Mouse (Mus musculus) layer of hippocampus, postnatal 25 days (tissue): ENCODE measurements around the gene Smad9. TPM values are rescaled to one million over a fixed set of nuclear protein-coding genes. Genes with fewer than 3 reads are reported as not detected.
A peak's percentile ranks its signal among the peaks of the same experiment; 100 is the strongest.

ENCODE experiments used
- DNase-seq, 2 experiments: peaks; one replicate each; pipeline ENCODE4 v3.0.0; 2022; ENCODE audit warnings: mixed read lengths in 2 of 2, low spot score in 1 of 2; ENCODE audit errors: extremely low spot score in 1 of 2
- total RNA-seq, 2 experiments: library from RNA; stranded (reverse); gene quantifications; 2 replicates each; pipeline ENCODE4 v1.2.3; 2021

Gene Smad9
- total RNA-seq, 2 experiments from 2014 or later = 5.9 to 6.0 TPM

DNA sequence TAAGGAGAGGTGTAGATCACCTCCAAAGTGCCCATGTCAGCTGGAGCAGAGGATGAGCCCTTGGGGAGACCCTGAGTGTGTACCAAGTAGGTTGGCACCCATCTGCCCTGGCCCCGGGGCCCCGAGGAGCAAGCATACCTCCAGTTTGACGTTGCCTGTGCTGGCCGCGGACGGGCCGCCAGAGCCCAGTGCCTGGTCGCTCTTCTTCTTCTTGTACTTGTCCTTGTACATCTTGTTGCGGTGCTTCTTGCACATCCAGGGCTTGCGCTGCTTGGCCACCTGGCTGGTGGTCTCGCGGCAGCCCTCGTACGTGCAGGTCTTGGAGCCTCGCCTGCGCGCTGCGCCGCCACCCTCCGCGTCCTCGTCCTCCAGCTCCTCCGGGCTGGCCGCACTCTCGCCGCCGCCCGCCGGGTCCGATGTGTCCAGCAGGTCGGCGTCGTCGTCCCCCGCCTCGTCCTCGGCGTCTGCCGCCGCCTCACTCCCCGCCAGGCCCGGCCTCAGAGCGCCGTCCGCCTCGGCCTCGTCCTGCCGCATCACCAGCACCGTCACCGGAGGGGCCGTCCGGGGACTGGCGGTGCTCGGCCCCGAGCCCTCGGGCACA lies 51.8 kb downstream of the Smad9 start:
- DNase-seq = peak; percentile 25 to 38

DNA sequence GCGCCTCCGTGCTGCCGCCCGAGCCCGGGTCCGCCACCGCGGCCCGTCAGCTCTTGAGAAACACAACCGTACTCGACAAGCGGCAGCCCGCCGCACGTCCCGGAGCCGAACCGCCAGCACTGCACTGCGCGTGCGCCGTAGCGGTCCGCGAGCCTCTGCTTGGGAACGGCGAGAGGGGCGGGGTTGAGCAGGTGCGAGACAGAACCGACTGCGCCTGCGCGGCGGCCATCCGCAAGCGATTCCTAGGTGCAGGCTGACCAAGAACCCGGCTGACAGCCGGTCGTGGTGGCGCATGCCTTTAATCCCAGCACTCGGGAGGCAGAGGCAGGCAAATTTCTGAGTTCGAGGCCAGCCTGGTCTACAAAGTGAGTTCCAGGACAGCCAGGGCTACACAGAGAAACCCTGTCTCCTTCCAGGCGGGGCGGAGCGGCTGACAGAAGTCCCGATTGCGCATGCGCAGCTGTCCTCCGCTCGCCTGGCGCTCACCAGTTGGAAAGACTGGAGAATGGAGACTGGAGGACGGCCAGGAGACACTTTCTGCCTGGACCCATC lies 52.4 kb downstream of the Smad9 start, which contains the start of gene Rfxap:
Gene Rfxap (minus strand): TSS at position 126 of the 552 bp plus-strand sequence.
- DNase-seq = peak; percentile 92 to 94

DNA sequence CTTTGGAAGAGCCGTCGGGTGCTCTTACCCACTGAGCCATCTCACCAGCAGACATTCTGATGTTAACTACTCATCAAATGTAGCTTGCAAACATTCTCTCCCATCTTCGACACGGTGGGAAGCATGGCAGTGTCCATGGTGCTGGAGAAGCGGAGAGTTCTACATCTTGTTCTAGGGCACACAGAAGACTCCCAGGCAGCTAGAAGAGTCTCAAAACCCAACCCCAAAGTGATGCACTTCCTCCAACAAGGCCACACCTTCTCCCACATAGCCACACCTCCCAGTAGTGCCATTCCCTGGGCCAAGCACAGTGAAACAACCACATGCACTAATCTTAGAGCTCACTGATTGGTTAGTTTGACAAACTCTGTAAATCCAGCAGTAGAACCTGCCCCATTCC lies 53.7 kb downstream of the Smad9 start:
- no peak for DNase-seq

DNA sequence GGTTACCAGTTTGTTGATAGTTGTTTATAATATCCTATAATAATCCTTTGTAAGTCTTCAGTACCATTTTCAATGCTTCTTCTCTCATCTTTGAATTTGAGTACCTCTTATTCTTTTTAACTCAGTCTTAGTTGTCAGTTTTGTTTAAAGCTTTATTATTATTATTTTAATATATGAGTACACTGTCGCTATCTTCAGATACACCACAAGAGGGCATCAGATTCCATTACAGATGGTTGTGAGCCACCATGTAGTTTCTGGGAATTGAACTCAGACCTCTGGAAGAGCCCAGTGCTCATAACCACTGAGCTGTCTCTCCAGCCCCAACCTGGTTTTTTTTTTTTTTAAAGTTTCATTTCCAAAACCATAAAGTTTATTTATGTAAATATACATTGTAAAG lies 56.2 kb downstream of the Smad9 start:
- DNase-seq = no peak

DNA sequence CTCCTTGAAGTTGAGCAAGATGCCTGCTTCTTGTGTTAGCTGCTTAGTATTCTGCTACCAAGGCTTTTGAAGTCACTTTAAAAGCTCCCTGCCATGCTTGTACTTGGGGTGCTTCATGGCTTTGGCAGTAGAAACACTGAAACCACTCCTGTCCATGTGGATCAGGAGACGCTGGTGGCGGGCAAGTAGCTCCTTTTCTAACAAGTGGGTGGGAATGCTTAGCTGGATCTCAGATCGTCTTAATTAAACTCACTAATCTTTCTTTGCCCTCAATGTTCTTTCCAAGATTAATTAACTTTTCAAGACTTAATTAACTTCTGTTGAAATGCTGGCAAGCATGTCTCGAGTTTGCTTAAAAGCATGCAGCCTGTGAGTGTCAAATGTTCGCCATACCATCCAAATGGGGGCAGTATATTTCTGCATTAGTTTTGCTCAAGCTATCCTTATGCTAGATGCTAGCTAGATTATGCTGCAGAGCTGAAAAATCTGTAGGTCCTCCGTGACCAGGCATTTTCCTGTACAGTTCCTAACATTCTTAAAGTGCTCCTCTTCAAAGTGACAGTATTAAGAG lies 58.1 kb downstream of the Smad9 start:
- no peak for DNase-seq

DNA sequence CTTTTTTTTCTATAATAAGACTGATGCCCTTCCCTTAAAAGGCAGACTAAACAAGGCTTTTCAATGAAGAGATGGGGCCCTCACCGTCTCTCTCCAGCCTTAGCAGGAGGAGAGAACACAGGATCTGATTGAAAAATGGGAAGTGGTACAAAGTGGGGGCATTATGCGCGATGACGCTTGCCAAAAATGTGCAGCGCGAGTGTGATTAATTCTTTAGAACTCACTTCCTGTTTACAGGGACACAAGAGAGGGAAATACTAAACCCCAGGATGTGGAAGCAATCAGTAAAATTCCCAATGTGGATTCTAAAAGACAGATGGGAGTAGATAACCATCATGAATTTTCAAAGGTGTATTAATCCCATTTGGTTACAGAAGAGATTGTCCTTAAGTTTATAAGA lies 59.2 kb downstream of the Smad9 start:
- no peak for DNase-seq

DNA sequence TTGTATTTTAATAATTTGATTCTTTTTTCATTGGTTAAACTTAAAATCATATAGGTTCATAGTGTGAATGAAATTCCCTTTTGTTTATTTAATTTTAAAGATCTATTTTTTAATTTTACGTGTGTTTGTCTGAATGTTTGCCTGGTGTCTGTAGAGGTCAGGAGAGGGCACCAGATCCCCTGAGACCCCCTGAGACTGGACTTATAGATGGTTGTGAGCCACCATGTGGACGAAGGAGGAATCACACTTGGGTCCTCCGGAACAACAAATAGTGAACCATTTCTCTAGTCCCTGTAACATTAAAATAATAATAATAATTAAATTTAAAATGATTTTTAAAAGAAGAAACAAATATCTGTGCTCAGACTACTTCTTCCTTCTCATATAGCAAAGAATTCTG lies 59.9 kb downstream of the Smad9 start:
- DNase-seq = peak in 1 of 2 experiments; percentile 59

DNA sequence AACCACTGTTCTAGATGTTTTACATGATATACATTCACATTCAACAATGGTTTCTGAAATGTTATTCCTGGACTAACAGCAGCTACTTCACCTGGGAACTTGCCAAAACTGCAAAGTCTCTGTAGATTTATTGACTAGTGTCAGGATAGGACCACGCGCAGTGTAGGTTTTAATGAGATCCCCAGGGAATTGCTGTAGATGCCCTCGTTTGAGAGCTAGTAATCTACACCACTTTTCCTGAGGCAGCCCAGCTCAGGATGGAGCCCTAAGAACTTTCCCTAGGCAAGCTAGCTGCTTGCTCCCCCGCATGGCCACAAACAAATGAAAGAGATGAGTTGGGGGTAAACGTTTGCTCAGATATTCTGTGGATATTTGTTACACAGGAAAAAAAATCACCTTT lies 67.1 kb downstream of the Smad9 start:
- DNase-seq = no peak

DNA sequence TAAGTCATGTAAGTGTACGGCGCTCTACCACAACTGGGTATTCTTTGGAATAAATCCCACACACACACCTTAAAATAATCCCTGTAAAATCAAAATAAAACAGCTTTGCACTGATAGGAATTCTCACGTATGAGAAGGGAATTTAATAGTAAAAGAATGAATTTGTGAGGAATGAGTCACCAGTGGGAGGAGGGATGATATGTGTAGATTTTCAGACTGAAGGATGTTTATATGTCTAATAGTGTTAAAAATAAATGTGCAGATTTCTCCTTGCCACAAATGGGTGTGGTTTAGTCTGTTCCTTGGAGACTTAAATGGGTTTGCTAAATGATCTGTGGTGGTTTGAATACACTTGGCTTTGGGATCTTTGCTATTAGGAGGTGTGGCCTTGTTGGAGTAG lies 77.1 kb downstream of the Smad9 start:
- no peak for DNase-seq

DNA sequence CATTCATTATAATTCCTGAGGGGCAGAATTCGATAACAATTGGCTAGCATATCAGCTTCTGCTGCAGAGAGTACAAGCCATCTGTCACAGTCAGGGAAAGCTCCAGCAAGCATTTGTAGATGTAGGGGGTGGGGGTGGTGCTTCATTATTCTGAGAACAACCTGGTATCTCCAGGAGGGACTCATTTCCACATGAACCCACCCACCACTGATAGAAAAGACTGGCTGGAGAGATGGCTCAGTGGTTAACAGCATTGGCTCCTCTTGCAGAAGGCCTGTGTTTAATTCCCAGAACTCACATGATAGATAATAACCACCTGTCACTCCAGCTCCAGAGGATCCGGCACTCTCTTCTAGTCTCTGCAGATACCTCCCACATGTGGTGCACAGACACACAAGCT lies 80.0 kb downstream of the Smad9 start:
- peak; percentile 22 to 34 for DNase-seq

Other genes with a start within 250 kb of the Smad9 start
- 10 to 100 TPM; 34.9 to 49.6 TPM for gene Supt20, start 62.8 kb upstream of the Smad9 start, total RNA-seq
- gene Gm21958, start 41.2 kb upstream of the Smad9 start, total RNA-seq = not detected
- gene Exosc8, start 20.2 kb upstream of the Smad9 start, total RNA-seq = 10 to 100 TPM; 22.2 to 31.6 TPM
- gene Alg5, start 20.0 kb upstream of the Smad9 start, total RNA-seq = 10 to 100 TPM; 18.2 to 21.6 TPM
- 10 to 100 TPM; 51.2 to 63.5 TPM for gene Rfxap, start 52.2 kb downstream of the Smad9 start, total RNA-seq
- 10 to 100 TPM; 80.1 to 86.1 TPM for gene Sertm1, start 160.3 kb downstream of the Smad9 start, total RNA-seq